Mouse (Mus musculus) right cerebral cortex, postnatal 36 days (tissue): ENCODE results near the gene Ncam2.
"Not testable (repeated sequence)": the region's sequence is repeated elsewhere in the genome, so short reads cannot be mapped to it uniquely, and the experiment has no call there.

Experiments
- DNase-seq, 2 experiments: peaks; one replicate each; pipeline ENCODE4 v3.0.0; 2022; ENCODE audit warnings: low spot score in 2 of 2, mixed read lengths in 1 of 2

The Ncam2 gene

DNA sequence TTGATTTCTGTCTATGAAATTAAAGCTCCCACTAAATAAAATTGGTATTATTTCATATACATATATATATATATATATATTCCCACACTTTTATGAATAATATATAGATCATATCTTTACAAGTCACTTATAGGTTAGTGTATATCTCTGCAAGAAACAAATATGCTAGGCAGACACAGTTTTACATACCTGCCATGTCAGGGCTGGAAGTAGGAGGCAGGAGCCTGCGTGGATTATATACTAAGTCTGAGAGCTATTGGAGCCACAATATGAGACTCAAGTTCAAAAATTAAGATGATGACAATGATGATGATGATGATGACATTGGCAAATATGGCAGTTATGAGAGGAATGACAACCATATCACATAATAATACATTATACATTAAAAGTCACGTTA lies 85.4 kb downstream of the Ncam2 start:
- no peak for DNase-seq

DNA sequence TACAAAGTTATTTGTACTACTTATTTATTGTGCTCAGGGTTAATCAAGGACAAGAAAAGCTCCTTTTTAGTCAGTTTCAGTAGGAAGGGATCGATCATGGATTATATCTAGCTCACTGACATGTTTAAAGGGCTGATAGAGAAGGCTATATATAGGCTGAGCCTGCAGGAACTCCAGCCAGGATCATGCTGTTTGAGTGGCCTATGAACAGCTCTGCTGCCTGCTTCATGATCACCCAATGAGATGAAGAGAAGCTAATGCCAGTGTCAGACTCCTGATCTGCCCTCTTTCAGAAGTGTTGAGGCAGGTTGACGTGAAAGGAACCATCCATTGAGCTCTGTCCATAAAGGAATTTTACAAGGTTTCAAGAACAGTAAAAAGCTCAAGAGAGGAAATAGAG lies 103.3 kb downstream of the Ncam2 start:
- no peak for DNase-seq

DNA sequence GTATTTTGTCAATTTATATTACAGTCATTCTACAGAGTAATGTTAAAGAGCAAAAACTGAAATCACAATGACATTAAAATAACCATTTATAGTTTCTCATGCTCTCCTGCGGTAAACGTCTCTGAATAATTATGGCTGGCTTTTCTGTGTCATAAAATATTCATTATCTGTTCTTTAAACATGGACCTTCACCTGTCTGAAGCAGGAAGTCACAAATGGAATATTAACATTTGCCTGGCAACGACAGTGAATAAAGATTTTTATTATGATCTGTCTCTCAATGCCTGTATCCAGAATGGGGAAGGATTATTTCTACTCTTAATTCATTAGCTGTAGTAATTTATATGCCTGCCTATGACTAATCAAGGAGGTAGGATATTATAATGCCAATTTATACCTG lies 108.7 kb downstream of the Ncam2 start:
- DNase-seq = no peak

DNA sequence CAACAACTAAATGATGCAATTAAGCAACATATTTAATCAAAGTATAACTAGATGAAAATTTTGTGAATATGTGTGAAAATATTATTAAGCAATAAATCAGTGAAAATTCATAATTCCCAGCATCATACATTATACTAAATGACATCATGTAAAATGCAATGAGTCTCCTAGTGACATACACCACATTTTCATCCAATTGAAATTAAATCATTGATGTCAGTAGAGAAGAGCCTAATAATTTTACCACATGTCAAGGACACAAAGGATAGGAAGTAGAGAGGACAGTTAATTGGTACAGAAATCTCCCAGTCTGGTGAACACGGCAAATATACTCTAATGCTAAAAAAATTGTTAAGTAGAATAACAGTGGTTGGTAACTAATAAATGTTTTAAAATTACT lies 118.5 kb downstream of the Ncam2 start:
- no peak for DNase-seq

DNA sequence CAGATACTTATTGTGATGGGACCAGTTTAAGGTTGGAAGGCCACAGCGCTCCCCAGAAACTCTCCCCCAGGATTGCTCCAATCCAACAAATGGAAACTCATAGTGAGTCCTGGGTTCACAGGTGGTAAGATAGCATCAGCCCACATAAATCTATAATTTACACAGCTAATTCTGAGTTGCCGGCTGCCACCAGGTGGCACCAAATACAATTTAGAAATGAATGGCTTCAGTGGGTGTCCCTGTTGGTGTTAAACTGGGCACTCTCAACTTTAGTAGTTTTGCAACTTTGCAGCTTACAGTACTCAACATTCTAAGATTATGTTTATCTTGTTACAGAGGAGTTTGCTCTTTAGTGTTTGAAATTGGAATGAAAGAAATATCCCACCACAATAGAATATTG lies 130.0 kb downstream of the Ncam2 start:
- peak; percentile 29 to 49 for DNase-seq

DNA sequence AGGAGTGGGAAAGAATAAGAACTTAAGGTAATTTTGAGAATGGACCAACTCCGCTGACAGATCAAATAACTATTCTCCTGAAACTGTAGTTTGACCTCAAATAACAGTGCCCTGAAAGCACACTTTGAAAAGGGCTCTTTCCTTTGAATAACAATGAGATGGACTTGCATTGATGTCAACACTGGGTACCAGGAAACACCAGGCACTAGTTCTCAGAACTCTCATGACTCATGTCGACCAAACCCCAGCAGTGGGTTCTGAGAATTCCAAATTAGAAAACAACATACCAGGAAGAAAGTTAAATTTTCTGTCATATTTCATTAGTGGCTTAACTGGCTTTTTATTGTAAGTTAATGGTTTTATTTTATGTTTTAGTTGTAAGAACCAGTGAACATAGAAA lies 165.4 kb downstream of the Ncam2 start:
- no peak for DNase-seq

DNA sequence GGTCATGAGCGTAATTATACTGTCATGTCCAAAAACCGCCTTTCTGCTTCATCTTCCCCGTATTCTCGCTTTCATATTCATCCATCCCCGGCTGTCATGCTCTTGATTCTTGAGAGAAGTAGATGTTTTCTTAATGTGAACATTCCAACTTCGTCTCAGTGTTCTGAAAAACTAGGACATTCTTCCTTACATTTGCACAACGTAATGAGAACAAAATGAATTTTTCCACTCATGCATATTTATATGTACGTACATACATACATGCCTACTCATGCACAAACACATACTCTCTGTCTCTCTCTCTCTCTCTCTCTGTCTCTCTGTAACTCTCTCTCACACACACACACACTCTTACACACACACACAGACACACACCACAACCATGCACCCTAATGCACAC lies 173.7 kb downstream of the Ncam2 start:
- no peak for DNase-seq

DNA sequence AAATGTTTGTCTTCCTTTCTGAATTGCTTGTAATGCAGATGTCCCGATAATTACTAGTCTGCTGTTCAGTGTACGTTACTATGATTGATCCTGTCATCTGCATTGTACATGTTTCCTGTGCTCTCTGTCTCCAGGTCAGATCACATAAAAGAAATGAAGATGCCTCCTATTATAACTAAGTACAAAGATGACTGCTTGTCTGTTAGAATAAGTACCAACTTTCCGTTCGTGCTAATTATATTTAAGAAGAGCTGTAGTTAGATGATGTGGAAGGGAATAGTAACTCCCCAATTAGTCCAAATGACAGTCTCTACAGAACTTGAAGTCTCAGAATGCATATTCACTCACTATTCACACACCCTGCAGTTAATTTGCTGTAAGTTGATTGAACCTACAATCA lies 179.9 kb downstream of the Ncam2 start:
- no peak for DNase-seq

DNA sequence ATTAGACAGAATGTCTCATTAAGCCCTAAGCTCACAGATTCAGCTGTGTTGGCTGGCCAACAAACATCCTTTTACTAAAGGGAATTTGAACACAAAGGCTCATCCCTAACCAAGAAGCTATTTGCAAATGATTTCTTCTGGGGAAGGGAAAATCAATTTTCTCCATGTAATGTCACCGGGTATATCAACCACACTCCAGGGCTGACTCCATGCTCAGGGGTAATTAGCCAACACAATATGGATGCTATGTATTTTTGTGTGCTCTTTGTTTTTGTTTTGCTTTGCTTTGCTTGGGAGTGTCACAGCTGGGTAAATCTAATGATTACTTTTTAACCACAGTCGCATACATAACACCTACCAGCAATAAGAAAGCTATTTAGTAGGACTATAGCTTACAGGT lies 188.1 kb downstream of the Ncam2 start:
- no peak for DNase-seq

DNA sequence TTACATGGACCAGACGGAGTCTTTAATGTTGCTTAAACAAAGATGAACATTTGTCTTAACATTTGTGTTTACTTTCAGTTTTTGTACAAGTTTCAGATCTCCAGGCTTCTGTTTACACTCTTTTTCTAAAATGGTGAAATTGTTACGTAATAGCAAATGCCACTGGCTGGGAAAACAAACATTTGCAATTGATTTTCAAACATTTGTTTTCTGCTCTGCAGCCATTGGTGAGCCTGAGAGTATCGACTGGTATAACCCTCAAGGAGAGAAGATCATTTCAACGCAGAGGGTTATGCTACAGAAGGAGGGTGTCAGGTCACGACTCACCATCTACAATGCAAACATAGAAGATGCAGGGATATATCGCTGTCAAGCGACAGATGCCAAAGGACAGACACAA lies 234.1 kb downstream of the Ncam2 start:
- no peak for DNase-seq

DNA sequence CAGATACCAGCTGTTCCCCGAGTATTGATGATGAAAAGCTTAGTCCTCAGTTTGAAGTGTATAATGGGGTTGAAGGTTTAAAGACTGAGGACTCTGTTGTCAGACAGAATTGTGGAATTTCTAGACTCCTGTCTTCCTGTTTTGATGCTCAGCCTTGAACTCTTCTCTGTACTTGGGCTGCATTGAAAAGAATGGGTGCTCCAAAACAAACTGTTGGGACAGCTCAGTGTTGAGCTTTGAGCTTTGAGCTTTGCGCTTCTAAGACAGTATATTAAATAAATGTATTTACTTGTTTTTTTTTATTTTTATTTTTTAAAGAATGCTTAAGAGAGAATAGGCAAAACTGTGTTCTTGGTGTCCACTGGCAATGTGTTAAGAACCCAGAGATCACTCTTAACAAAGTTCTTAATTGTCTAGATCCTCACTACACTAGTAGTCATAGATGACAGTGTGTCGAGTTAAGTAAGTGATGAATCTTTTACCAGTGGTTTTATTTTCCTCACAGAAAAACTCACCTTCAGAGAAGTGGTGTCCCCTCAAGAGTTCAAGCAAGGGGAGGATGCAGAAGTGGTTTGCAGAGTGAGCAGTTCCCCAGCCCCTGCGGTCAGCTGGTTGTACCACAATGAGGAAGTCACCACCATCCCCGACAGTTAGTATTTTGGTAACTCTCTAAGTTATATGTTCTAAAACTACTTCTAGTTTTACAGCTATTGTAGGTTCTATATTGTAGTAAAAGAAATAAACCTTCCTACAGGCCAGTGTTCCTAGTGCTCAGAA lies 236.8 kb downstream of the Ncam2 start:
- DNase-seq = no peak

DNA sequence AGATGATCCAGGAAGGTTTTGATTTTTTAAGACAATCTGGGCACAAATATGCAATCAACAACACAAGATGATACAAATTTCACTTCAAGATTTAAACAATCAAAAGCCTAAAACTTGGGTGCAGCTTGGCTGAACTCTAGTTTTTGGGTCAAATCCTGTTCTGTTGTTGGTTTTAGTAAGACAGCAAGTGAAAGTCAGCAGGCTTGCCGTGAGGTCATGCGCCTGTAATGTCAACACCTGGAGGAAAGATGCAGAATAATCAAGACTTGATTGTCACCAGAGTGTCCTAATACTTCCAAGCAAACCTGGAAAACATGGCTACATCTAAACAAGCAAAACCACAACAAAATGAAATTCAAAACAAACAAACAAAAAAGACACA lies 237.4 kb downstream of the Ncam2 start:
- no peak for DNase-seq

DNA sequence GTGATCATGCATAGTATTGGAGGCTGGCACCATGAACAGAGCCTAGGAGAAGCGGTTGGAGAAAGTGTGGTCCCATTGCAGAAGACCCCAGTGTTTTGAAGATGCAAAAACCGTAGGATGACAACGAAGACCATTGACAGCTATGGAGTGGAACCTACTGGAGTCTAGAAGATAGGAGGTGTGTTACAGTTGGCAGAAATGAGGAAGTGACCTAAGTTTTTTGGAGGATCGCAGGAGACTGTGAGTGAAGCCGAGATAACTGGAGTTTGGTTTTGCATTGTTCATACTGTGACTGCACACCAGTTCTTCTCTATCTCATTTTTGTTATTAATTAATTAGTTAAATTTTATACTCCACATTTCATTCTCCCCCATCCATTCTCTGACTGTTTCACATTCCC lies 250.4 kb downstream of the Ncam2 start:
- no peak for DNase-seq

DNA sequence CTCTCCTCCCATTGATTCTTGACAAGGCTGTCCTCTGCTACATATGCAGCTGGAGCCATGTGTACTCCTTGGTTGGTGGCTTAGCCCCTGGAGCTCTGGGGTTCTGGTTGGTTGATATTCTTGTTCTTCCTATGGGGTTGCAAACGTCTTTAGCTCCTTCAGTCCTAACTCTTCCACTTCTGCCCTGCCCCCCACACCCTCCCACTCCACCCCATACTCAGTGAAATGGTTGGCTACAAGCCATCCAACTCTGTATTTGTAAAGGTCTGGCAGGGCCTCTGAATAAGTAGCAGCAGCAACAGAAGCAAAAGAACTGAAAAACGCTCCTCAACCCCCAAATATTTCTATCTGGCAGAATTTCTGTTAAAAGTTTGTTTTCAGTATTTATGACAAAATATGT lies 252.5 kb downstream of the Ncam2 start:
- no peak for DNase-seq

DNA sequence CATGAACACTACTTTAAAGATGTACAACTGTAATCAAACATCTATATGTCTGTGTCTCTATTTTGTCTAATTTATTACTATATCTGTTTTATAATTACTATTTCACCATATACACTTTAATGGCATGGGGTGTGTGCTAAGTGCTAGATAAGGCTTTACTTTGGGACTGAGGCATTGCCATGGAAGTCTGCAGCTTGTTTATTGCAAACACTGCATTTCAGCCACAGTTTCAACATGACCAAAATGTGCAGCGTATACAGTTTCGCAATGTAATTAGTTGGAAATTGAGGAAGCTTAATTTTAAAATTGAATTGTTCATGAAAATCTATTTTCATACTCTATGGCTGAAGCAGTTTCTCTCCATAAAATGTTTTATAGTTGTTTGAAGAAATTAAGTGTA lies 254.0 kb downstream of the Ncam2 start:
- no peak for DNase-seq

DNA sequence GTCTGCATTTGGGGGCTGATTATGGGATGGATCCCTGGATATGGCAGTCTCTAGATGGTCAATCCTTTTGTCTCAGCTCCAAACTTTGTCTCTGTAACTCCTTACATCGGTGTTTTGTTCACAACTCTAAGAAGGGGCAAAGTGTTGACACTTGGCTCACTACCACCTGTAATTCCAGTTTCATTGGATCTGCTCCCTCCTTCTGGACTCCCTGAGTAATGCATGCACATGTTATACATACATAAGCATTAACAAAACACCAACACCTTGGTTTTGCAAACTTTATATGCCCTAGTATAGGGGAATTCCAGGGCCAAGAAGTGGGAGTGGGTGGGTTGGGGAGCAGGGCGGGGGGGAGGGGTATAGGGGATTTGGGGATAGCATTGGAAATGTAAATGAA lies 262.2 kb downstream of the Ncam2 start:
- DNase-seq = not testable (repeated sequence)

DNA sequence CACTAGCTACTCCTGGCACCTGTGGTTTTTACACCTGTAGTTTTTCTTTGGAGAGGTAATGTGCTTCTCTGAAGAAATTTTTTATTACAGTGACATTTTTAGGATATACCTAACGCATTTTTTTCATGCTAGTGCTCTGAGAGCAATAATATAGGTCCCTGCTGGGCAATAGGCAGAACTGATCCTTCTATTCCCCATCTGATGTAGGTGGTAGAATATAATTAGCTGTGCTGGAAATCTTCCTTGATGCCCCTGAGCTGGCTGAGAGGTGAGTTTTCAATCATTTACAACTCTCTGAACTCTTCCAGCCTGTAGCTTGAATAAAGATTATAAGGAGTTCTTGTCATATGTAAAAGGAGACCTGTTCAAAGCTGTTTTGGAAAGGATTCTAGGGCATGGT lies 272.4 kb downstream of the Ncam2 start:
- no peak for DNase-seq

DNA sequence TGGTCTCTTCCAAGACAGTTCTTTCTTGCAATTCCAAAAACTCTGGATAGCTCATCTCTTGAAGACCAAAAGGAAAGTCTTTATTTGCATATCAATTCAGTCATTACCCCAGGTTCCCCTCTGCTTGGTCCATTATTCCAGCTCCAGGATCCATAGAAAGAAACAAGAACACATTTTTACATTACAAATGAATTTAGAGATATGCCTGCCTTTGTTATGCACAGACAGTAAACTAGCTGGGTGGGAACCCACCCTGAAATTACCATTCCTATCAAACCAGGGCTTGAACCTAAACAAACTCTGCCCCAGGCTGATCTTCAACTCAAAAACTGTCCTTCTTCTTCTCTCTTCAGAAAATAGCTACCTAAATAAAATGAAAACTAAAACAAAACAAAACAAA lies 280.6 kb downstream of the Ncam2 start:
- no peak for DNase-seq

DNA sequence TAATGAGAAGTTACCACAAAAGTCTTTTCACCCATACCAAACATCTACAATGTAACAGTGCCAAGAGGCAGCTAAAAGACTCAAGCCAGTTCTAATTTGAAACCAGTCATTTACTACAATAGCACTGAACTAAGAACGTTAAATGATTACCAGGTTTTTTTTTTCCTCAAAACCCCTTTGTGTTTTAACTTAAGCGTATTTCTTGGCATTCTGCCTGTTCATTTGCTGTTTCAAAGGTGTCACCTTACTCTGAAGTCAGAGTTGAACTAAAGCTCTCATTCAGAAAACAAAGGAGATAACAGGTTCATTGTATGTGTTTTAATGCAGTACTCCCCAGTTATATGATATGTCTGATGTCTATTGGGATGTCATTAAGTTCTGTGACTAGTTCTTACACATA lies 295.6 kb downstream of the Ncam2 start:
- no peak for DNase-seq

DNA sequence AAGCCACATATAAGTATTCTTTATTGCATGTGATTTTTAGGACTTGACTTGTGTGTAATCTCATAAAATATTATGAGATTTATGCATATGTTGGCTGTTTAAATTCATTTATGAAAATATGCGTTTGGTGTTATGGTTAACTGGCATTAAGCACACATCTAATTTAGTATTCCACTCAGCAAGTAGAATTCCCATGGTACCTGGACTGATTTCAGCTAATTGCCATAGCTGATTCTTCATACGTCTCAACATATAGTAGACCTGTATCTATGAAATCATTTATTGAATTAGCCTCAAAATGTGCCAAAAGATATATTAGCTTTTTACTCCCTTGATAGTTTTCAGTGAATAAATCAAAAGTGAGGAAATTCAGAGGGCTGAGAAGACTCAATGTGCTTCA lies 302.1 kb downstream of the Ncam2 start:
- no peak for DNase-seq

DNA sequence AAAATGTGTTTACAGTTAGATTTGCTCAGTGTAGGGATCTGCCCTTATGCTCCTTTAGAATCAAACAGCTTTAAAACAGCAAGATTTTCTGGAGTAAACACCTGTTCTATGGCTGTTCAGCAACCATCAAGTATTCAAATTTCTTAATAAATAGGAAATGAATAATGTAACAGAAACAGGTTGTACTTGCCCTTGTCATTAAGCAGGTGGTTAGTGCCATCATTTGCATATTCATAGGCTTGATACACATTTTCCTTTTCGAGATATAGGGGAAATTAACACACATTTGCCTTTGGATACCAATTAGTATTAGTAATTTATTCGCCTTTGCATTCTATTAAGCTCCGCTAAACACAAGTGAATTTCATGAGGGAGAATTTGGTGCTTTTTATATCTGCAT lies 335.7 kb downstream of the Ncam2 start:
- DNase-seq = no peak

DNA sequence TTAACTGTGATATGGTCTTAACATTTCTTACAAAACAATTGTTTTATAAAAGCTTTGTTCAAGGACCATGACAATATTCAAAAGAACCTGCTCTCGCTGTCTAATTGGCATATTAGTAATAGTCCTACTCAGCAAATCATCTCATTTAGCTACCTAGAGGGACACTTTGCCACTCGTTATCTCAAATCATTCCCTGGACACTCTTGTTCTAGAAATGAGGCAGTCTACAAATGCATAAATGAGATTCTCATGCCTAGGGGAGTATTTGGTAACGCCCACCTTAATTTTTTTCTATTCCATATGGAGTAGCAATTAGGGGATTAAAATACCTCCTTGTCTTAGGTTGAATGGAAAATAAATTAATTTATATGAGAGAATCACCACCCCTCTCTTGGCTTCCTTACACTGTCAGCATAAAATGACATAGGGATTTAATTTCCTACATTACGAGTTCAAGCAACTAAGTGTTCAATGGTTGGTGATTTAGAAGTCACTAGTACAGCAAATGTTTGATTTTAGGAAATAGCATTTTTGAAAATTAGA lies 387.1 kb downstream of the Ncam2 start:
- no peak for DNase-seq

DNA sequence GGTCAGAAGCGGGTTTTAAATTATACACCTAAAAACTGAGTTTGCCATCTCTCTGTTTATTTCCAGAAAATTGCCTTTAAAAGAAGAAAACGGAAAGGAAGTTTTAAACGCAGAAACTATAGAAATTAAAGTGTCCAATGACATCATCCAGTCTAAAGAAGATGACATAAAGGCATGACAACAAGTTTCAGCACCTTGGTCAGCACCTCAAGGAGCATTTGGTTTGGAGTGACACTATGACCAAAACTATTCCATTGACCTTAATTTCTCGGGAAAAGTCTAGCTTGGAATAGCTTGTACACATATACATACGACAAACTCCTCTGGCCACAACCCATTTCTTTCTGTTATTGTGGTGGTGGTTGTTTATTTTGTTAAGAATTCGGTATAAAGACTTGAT lies 422.8 kb downstream of the Ncam2 start:
- no peak for DNase-seq

DNA sequence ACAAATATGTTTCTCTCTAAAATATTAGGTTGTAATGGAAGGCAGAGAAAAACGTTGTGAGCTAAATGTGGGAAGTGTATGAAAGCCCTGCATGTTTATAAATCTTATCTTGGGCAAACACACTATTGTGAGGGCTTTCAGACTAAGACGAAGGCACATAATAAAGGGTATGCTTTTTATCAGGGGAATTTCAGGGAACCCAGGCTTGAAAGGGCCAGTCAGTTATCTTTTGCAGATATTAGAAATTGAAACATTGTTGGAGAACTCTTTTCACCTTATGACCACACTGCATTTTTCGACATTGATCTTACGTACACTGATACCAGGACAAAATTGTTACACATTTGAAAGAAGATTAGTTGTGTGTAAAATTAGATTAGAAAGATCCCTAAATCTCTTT lies 423.3 kb downstream of the Ncam2 start:
- DNase-seq = no peak
